ENCODE assay signal across 8 mouse cellular contexts in genomic region chr4:155895216-155895615, GRCm38 (mm10). TPM values are rescaled to one million over a fixed set of nuclear protein-coding genes. Genes with fewer than 3 reads are reported as not detected.
DNase-seq lines count a peak whose midpoint lies in the region; ATAC-seq lines count a peak whose summit lies in the region.

No protein-coding gene starts in this region.

- peak overlapping the region; percentile 100 for H3K4me3 ChIP-seq in megakaryocyte, embryonic 14.5 days (replicated peaks)
- 0 out of 2 replicates have a peak overlapping the region, but pooled peaks have one; percentile 14 for H3K4me3 ChIP-seq in embryonic facial prominence, embryonic 14.5 days (ENCODE audit: low read depth, low read length)
- peak overlapping the region; percentile 92; the same call in 1 of the 2 replicates for H3K4me3 ChIP-seq in heart, embryonic 13.5 days
- no peak overlapping the region for H3K4me3 ChIP-seq in liver, embryonic 12.5 days

- no peak overlapping the region; the same call in 1 of the 2 replicates for H3K9ac ChIP-seq in embryonic facial prominence, embryonic 14.5 days (ENCODE audit: low read depth, low read length)
- peak overlapping the region; percentile 62; the same call in 1 of the 2 replicates for H3K9ac ChIP-seq in heart, embryonic 13.5 days
- peak overlapping the region; percentile 65; the same call in 1 of the 2 replicates for H3K9ac ChIP-seq in liver, embryonic 12.5 days

- H3K27ac ChIP-seq in embryonic facial prominence, embryonic 14.5 days (replicated peaks; ENCODE audit: low read depth, low read length): 0 out of 2 replicates have a peak overlapping the region, but pooled peaks have one; percentile 33
- peak overlapping the region; percentile 55; the same call in 1 of the 2 replicates for H3K27ac ChIP-seq in heart, embryonic 13.5 days (replicated peaks)
- H3K27ac ChIP-seq in liver, embryonic 12.5 days: peak overlapping the region; percentile 92; the same call in 1 of the 2 replicates

- peak; percentile 40 for DNase-seq in embryonic facial prominence, embryonic 14.5 days (ENCODE audit: low spot score)
- peak; percentile 81 for DNase-seq in kidney, postnatal 10 days
- DNase-seq in retina, adult 2 months (ENCODE audit: low read depth, low spot score): peak; percentile 39

- no peaks in the 10 kb centered on the region for H3K27me3 ChIP-seq in megakaryocyte, embryonic 14.5 days (replicated peaks)
- no peaks in the 10 kb centered on the region for H3K27me3 ChIP-seq in embryonic facial prominence, embryonic 14.5 days (replicated peaks; ENCODE audit: control insufficient read depth, insufficient read depth, low read length)
- H3K27me3 ChIP-seq in heart, embryonic 13.5 days (replicated peaks): no peaks in the 10 kb centered on the region
- H3K27me3 ChIP-seq in liver, embryonic 12.5 days (replicated peaks): no peaks in the 10 kb centered on the region

- ATAC-seq in megakaryocyte, adult 5-6 weeks (ENCODE audit: poor library complexity, severe bottlenecking): no peak
- no peak for ATAC-seq in embryonic facial prominence, embryonic 14.5 days (ENCODE audit: low read depth)
- ATAC-seq in heart, embryonic 13.5 days (ENCODE audit: extremely low read depth, insufficient number of reproducible peaks, low FRiP score, low TSS enrichment): no peak
- no peak for ATAC-seq in liver, embryonic 12.5 days
- no peak for ATAC-seq in CD4-positive, CD25-positive, alpha-beta regulatory T cell, adult 4 months

- peaks cover 47% of the 10 kb centered on the region for H3K36me3 ChIP-seq in megakaryocyte, embryonic 14.5 days (replicated peaks; ENCODE audit: low read length)
- peaks cover 30% of the 10 kb centered on the region for H3K36me3 ChIP-seq in embryonic facial prominence, embryonic 14.5 days (ENCODE audit: control insufficient read depth, insufficient read depth, low read length)
- H3K36me3 ChIP-seq in heart, embryonic 13.5 days: peaks cover 39% of the 10 kb centered on the region
- peaks cover 47% of the 10 kb centered on the region for H3K36me3 ChIP-seq in liver, embryonic 12.5 days

- 43% methylated on average over 6 of the region's 6 CpGs for WGBS in embryonic facial prominence, embryonic 14.5 days
- 38% methylated on average over 6 of the region's 6 CpGs for WGBS in heart, embryonic 13.5 days
- 68% methylated on average over 6 of the region's 6 CpGs for WGBS in liver, embryonic 12.5 days (ENCODE audit: insufficient replicate concordance)

- H3K4me1 ChIP-seq in megakaryocyte, embryonic 14.5 days: peaks cover 58% of the 10 kb centered on the region
- peaks cover 32% of the 10 kb centered on the region for H3K4me1 ChIP-seq in embryonic facial prominence, embryonic 14.5 days (ENCODE audit: control insufficient read depth, insufficient read depth, low read length)
- H3K4me1 ChIP-seq in heart, embryonic 13.5 days: peaks cover 43% of the 10 kb centered on the region
- peaks cover 44% of the 10 kb centered on the region for H3K4me1 ChIP-seq in liver, embryonic 12.5 days

- H3K9me3 ChIP-seq in megakaryocyte, embryonic 14.5 days: no peaks in the 10 kb centered on the region
- no peaks in the 10 kb centered on the region for H3K9me3 ChIP-seq in embryonic facial prominence, embryonic 14.5 days (ENCODE audit: control insufficient read depth, low read length)
- no peaks in the 10 kb centered on the region for H3K9me3 ChIP-seq in heart, embryonic 13.5 days
- H3K9me3 ChIP-seq in liver, embryonic 12.5 days (replicated peaks): no peaks in the 10 kb centered on the region

- H3K4me2 ChIP-seq in embryonic facial prominence, embryonic 14.5 days (ENCODE audit: low read depth, low read length): peak overlapping the region; percentile 97
- H3K4me2 ChIP-seq in heart, embryonic 13.5 days: peak overlapping the region; percentile 91
- H3K4me2 ChIP-seq in liver, embryonic 12.5 days: peak overlapping the region; percentile 100

RNA-seq across cellular contexts. Expression of gene Acap3, which starts 3.6 kb away (rescaled TPM):
- polyA plus RNA-seq in megakaryocyte, embryonic 14.5 days (2012; ENCODE audit: insufficient read depth, low replicate concordance): 33.2 and 58.6 TPM in 2 replicates
- 19.4 and 22.3 TPM in 2 replicates for total RNA-seq in megakaryocyte, adult 5-6 weeks (2015)
- 18.0 and 23.7 TPM in 2 replicates for total RNA-seq in megakaryocyte, adult 5-6 weeks (2017)
- polyA plus RNA-seq in embryonic facial prominence, embryonic 14.5 days (2014; fragmentation: Nextera tagmentation; extraction: Ambion mirVana): 23.9 and 24.2 TPM in 2 replicates
- 8.8 and 10.4 TPM in 2 replicates for polyA plus RNA-seq in heart, embryonic 13.5 days (2015; fragmentation: Nextera tagmentation; extraction: Ambion mirVana)
- 13.4 and 13.6 TPM in 2 replicates for polyA plus RNA-seq in liver, embryonic 12.5 days (2016; fragmentation: Nextera tagmentation; extraction: Ambion mirVana)
- polyA plus RNA-seq in CD4-positive, CD25-positive, alpha-beta regulatory T cell, adult 4 months (2017; shearing (Covaris generic)): 1 to 10 TPM; 3.2 to 4.1 TPM

RNA-seq across cellular contexts. Expression of gene Pusl1, which starts 3.6 kb away (rescaled TPM):
- 99.4 and 450 TPM in 2 replicates for polyA plus RNA-seq in megakaryocyte, embryonic 14.5 days (2012; ENCODE audit: insufficient read depth, low replicate concordance)
- total RNA-seq in megakaryocyte, adult 5-6 weeks (2015): 11.4 and 14.1 TPM in 2 replicates
- total RNA-seq in megakaryocyte, adult 5-6 weeks (2017): 8.9 and 11.5 TPM in 2 replicates
- 48.3 and 49.4 TPM in 2 replicates for polyA plus RNA-seq in embryonic facial prominence, embryonic 14.5 days (2014; fragmentation: Nextera tagmentation; extraction: Ambion mirVana)
- polyA plus RNA-seq in heart, embryonic 13.5 days (2015; fragmentation: Nextera tagmentation; extraction: Ambion mirVana): 32.5 and 33.1 TPM in 2 replicates
- 32.7 and 33.6 TPM in 2 replicates for polyA plus RNA-seq in liver, embryonic 12.5 days (2016; fragmentation: Nextera tagmentation; extraction: Ambion mirVana)
- 10 to 100 TPM; 22.1 to 27.6 TPM for polyA plus RNA-seq in CD4-positive, CD25-positive, alpha-beta regulatory T cell, adult 4 months (2017; shearing (Covaris generic))

RNA-seq across cellular contexts. Expression of gene Ints11, which starts 25.9 kb away (rescaled TPM):
- 12.5 and 14.1 TPM in 2 replicates for polyA plus RNA-seq in megakaryocyte, embryonic 14.5 days (2012; ENCODE audit: insufficient read depth, low replicate concordance)
- 35.0 and 40.9 TPM in 2 replicates for total RNA-seq in megakaryocyte, adult 5-6 weeks (2015)
- 22.0 and 23.0 TPM in 2 replicates for total RNA-seq in megakaryocyte, adult 5-6 weeks (2017)
- polyA plus RNA-seq in embryonic facial prominence, embryonic 14.5 days (2014; fragmentation: Nextera tagmentation; extraction: Ambion mirVana): 53.5 and 68.4 TPM in 2 replicates
- polyA plus RNA-seq in heart, embryonic 13.5 days (2015; fragmentation: Nextera tagmentation; extraction: Ambion mirVana): 36.0 and 36.4 TPM in 2 replicates
- 50.0 and 51.4 TPM in 2 replicates for polyA plus RNA-seq in liver, embryonic 12.5 days (2016; fragmentation: Nextera tagmentation; extraction: Ambion mirVana)
- 100 to 1,000 TPM in 1 of 2 experiments, 10 to 100 TPM in 1; 93.4 to 109 TPM for polyA plus RNA-seq in CD4-positive, CD25-positive, alpha-beta regulatory T cell, adult 4 months (2017; shearing (Covaris generic))

RNA-seq across cellular contexts. Expression of gene Cptp, which starts 26.0 kb away (rescaled TPM):
- 1.5 and 3.5 TPM in 2 replicates for polyA plus RNA-seq in megakaryocyte, embryonic 14.5 days (2012; ENCODE audit: insufficient read depth, low replicate concordance)
- 9.1 and 11.7 TPM in 2 replicates for total RNA-seq in megakaryocyte, adult 5-6 weeks (2015)
- total RNA-seq in megakaryocyte, adult 5-6 weeks (2017): 8.8 and 14.1 TPM in 2 replicates
- polyA plus RNA-seq in embryonic facial prominence, embryonic 14.5 days (2014; fragmentation: Nextera tagmentation; extraction: Ambion mirVana): 15.6 and 16.5 TPM in 2 replicates
- polyA plus RNA-seq in heart, embryonic 13.5 days (2015; fragmentation: Nextera tagmentation; extraction: Ambion mirVana): 9.1 and 9.8 TPM in 2 replicates
- 10.3 and 10.8 TPM in 2 replicates for polyA plus RNA-seq in liver, embryonic 12.5 days (2016; fragmentation: Nextera tagmentation; extraction: Ambion mirVana)
- polyA plus RNA-seq in CD4-positive, CD25-positive, alpha-beta regulatory T cell, adult 4 months (2017; shearing (Covaris generic)): 10 to 100 TPM; 17.0 to 20.1 TPM

RNA-seq across cellular contexts. Expression of gene Tas1r3, which starts 32.1 kb away (rescaled TPM):
- polyA plus RNA-seq in megakaryocyte, embryonic 14.5 days (2012; ENCODE audit: insufficient read depth, low replicate concordance): 0.22 and 1.7 TPM in 2 replicates
- 0.93 and 1.4 TPM in 2 replicates for total RNA-seq in megakaryocyte, adult 5-6 weeks (2015)
- 0.66 and 1.1 TPM in 2 replicates for total RNA-seq in megakaryocyte, adult 5-6 weeks (2017)
- polyA plus RNA-seq in embryonic facial prominence, embryonic 14.5 days (2014; fragmentation: Nextera tagmentation; extraction: Ambion mirVana): 0.36 and 0.38 TPM in 2 replicates
- 0.09 and 0.11 TPM in 2 replicates for polyA plus RNA-seq in heart, embryonic 13.5 days (2015; fragmentation: Nextera tagmentation; extraction: Ambion mirVana)
- 0.07 and 0.11 TPM in 2 replicates for polyA plus RNA-seq in liver, embryonic 12.5 days (2016; fragmentation: Nextera tagmentation; extraction: Ambion mirVana)
- polyA plus RNA-seq in CD4-positive, CD25-positive, alpha-beta regulatory T cell, adult 4 months (2017; shearing (Covaris generic)): under 1 TPM; 0.62 to 0.66 TPM

Comparison
In these comparisons a context has a peak if more than half of its experiments do, and no peak if none do; other contexts are left out.
1. H3K27ac ChIP-seq: peak in every context shown above with its lines; median percentile 92 in liver, embryonic 12.5 days; 55 in heart, embryonic 13.5 days; 33 in embryonic facial prominence, embryonic 14.5 days.